Mouse (Mus musculus) MEL (cell line): ENCODE measurements around the gene Coq8b.
A peak's percentile ranks its signal among the peaks of the same experiment; 100 is the strongest.

Experiments used
- CHD1 ChIP-seq: IDR thresholded peaks from 2 replicates; pipeline ENCODE4 v1.6.1; 2012; ENCODE audit warnings: low read depth, mild to moderate bottlenecking, inconsistent platforms, low read length, improper control_type of control experiment
- CTCF ChIP-seq, 3 experiments: IDR thresholded peaks in 2 of 3; conservative IDR thresholded peaks in 1 of 3; 2 replicates each; pipeline ENCODE4 v1.5.1; 2011 to 2012; ENCODE audit warnings: low read length in 3 of 3, low read depth in 2 of 3, mild to moderate bottlenecking in 2 of 3, improper control_type of control experiment in 1 of 3, inconsistent platforms in 1 of 3, mixed read lengths in 1 of 3, moderate library complexity in 1 of 3; ENCODE audit not compliant: control insufficient read depth in 1 of 3, insufficient read depth in 1 of 3, poor library complexity in 1 of 3, severe bottlenecking in 1 of 3
- GATA1 ChIP-seq: IDR thresholded peaks from 2 replicates; pipeline ENCODE4 v1.6.1; 2011; ENCODE audit warnings: low read depth, low read length, improper control_type of control experiment
- HCFC1 ChIP-seq: IDR thresholded peaks from 2 replicates; pipeline ENCODE4 v1.6.1; 2012; ENCODE audit warnings: low read depth, mild to moderate bottlenecking, inconsistent platforms, low read length, improper control_type of control experiment, moderate library complexity
- MAZ ChIP-seq: IDR thresholded peaks from 2 replicates; pipeline ENCODE4 v1.6.1; 2012; ENCODE audit warnings: low read depth, mild to moderate bottlenecking, inconsistent platforms, low read length, improper control_type of control experiment
- MYC ChIP-seq: IDR thresholded peaks from 2 replicates; pipeline ENCODE4 v1.6.1; 2011; ENCODE audit warnings: low read depth, mild to moderate bottlenecking, low read length, improper control_type of control experiment, moderate library complexity
- NRF1 ChIP-seq: IDR thresholded peaks from 2 replicates; pipeline ENCODE4 v1.6.1; 2014; ENCODE audit warnings: low read depth, mild to moderate bottlenecking, inconsistent platforms, low read length, improper control_type of control experiment, moderate library complexity; ENCODE audit not compliant: poor library complexity, insufficient read depth, severe bottlenecking
- POLR2A ChIP-seq, 2 experiments: IDR thresholded peaks; 2 replicates each; pipeline ENCODE4 v1.6.1; 2011 to 2012; ENCODE audit warnings: low read length in 2 of 2, mild to moderate bottlenecking in 2 of 2, control low read depth in 1 of 2, improper control_type of control experiment in 1 of 2, low read depth in 1 of 2, moderate library complexity in 1 of 2; ENCODE audit not compliant: control insufficient read depth in 1 of 2, insufficient read depth in 1 of 2, poor library complexity in 1 of 2
- RAD21 ChIP-seq: IDR thresholded peaks from 2 replicates; pipeline ENCODE4 v1.6.1; 2011; ENCODE audit warnings: mild to moderate bottlenecking, low read depth, low read length, improper control_type of control experiment

DNA sequence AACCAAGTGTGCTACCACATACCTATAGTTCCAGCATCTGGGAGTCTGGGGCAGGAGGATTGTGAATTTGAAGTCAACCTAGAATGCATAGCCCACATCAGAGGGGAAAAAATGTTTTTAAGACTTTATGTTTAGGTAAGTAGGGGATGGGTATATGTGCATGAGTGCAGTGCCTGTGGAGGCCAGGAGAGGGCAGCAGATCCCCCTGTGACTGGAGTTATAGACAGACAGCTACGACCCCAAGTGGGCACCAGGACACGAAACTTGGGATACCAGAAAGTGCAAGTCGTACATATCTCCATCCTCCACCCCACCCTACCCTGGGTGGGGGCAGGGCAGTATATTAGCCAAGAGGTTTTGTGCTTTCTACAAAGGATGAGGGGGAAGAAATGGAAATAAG is 47.9 kb upstream of the Coq8b start:
- TF ChIP-seq NRF1: no peak
- peak; percentile 72 to 97 (median 82) for TF ChIP-seq CTCF (IDR thresholded peaks at IDR 0.05 in 2 of 3, conservative IDR thresholded peaks at IDR 0.05 in 1 of 3; ENCODE audit: control insufficient read depth in 1 of 3, insufficient read depth in 1 of 3, low read depth in 2 of 3, low read length in 3 of 3, poor library complexity in 1 of 3, severe bottlenecking in 1 of 3)
- no peak for TF ChIP-seq MYC
- no peak for TF ChIP-seq MAZ
- TF ChIP-seq HCFC1: no peak
- TF ChIP-seq POLR2A (IDR thresholded peaks at IDR 0.05; ENCODE audit: control insufficient read depth in 1 of 2, insufficient read depth in 1 of 2, low read depth in 1 of 2, low read length in 2 of 2, poor library complexity in 1 of 2): no peak; a peak in 1 of 4 replicates
- TF ChIP-seq CHD1: no peak
- peak; percentile 40 for TF ChIP-seq RAD21
- TF ChIP-seq GATA1: no peak
